Mouse (Mus musculus): ENCODE results near the gene Zp2.

GRCm38 (mm10) chr7:120126976-120127685, 18.0 kb downstream of the Zp2 start:
- no peak for TF ChIP-seq CTCF (IDR thresholded peaks at IDR 0.05 in 2 of 3, conservative IDR thresholded peaks at IDR 0.05 in 1 of 3; ENCODE audit: control insufficient read depth in 1 of 3, insufficient read depth in 1 of 3, low read depth in 2 of 3, low read length in 3 of 3, poor library complexity in 1 of 3, severe bottlenecking in 1 of 3)
- no peak for TF ChIP-seq NELFE (IDR thresholded peaks at IDR 0.05; ENCODE audit: low read depth, low read length)
- TF ChIP-seq MAFK (IDR thresholded peaks at IDR 0.05; ENCODE audit: borderline replicate concordance, low read depth, low read length): no peak
- no peak for TF ChIP-seq POLR2A (IDR thresholded peaks at IDR 0.05; ENCODE audit: control insufficient read depth in 1 of 2, insufficient read depth in 1 of 2, low read depth in 1 of 2, low read length in 2 of 2, poor library complexity in 1 of 2)
- no peak for TF ChIP-seq EP300 (IDR thresholded peaks at IDR 0.05; ENCODE audit: low read depth in 1 of 2, low read length in 2 of 2)

Measured in MEL (cell line).